Mouse (Mus musculus): ENCODE measurements around the gene Pomt1. TPM values are rescaled to one million over a fixed set of nuclear protein-coding genes. Genes with fewer than 3 reads are reported as not detected.

Pomt1 gene
- polyA plus RNA-seq, 1 experiment, result 21.8 TPM

GRCm38 (mm10) chr2:32201527-32201926, 34.9 kb upstream of the Pomt1 start:
- DNase-seq, result no peak
- no peak overlapping the region for H3K4me3 ChIP-seq (replicated peaks; ENCODE audit: extremely low read depth, low read depth, low read length)
- no peak for TF ChIP-seq POLR2A (IDR thresholded peaks at IDR 0.05; ENCODE audit: borderline replicate concordance, extremely low read depth, low read depth, low read length)
- TF ChIP-seq CTCF (IDR thresholded peaks at IDR 0.05; ENCODE audit: insufficient read depth, low read length), result no peak
- no peaks in the 10 kb centered on the region for H3K4me1 ChIP-seq (ENCODE audit: control insufficient read depth, insufficient read depth, low read length)
- 59% methylated on average over 7 of the region's 7 CpGs for WGBS

- WGBS, result 92% methylated on average over 13 of the region's 13 CpGs
- TF ChIP-seq POLR2A (IDR thresholded peaks at IDR 0.05; ENCODE audit: borderline replicate concordance, extremely low read depth, low read depth, low read length) (no peak), CTCF (IDR thresholded peaks at IDR 0.05; ENCODE audit: insufficient read depth, low read length) (no peak)
- no peak overlapping the region for H3K4me3 ChIP-seq (replicated peaks; ENCODE audit: extremely low read depth, low read depth, low read length)
- no peaks in the 10 kb centered on the region for H3K4me1 ChIP-seq (ENCODE audit: control insufficient read depth, insufficient read depth, low read length)
- DNase-seq, result no peak
Measured at GRCm38 (mm10) chr2:32203853-32204252, 32.5 kb upstream of the Pomt1 start.

GRCm38 (mm10) chr2:32207682-32208081, 28.7 kb upstream of the Pomt1 start:
- 86% methylated on average over 1 of the region's 1 CpGs for WGBS
- no peak for DNase-seq
- TF ChIP-seq POLR2A (IDR thresholded peaks at IDR 0.05; ENCODE audit: borderline replicate concordance, extremely low read depth, low read depth, low read length) (no peak), CTCF (IDR thresholded peaks at IDR 0.05; ENCODE audit: insufficient read depth, low read length) (no peak)
- no peaks in the 10 kb centered on the region for H3K4me1 ChIP-seq (ENCODE audit: control insufficient read depth, insufficient read depth, low read length)
- H3K4me3 ChIP-seq (replicated peaks; ENCODE audit: extremely low read depth, low read depth, low read length), result no peak overlapping the region

DNA sequence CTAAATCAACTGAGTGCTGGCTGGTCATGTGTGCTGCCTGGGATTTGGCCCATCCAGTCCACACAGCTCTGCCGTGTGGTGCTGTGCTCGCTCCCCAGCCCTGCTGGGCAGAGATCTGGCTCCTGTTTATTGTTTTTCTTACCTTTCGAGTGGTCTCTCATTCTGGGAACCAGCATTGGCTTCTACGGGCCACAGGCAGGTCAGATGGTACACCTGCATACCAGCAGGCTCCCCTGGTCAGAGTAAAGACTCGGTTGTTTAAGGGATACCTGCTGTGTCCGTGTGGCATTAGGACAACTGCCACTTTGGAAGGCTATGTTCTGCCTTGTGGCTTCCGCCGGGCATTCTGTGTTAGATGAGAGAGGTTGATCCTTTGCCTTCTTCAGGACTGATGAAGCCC, 24.7 kb upstream of the Pomt1 start:
- no peaks in the 10 kb centered on the region for H3K4me1 ChIP-seq (ENCODE audit: control insufficient read depth, insufficient read depth, low read length)
- no peak overlapping the region for H3K4me3 ChIP-seq (replicated peaks; ENCODE audit: extremely low read depth, low read depth, low read length)
- WGBS, result 89% methylated on average over 8 of the region's 8 CpGs
- DNase-seq, result no peak
- TF ChIP-seq CTCF (IDR thresholded peaks at IDR 0.05; ENCODE audit: insufficient read depth, low read length), result no peak
- no peak for TF ChIP-seq POLR2A (IDR thresholded peaks at IDR 0.05; ENCODE audit: borderline replicate concordance, extremely low read depth, low read depth, low read length)

DNA sequence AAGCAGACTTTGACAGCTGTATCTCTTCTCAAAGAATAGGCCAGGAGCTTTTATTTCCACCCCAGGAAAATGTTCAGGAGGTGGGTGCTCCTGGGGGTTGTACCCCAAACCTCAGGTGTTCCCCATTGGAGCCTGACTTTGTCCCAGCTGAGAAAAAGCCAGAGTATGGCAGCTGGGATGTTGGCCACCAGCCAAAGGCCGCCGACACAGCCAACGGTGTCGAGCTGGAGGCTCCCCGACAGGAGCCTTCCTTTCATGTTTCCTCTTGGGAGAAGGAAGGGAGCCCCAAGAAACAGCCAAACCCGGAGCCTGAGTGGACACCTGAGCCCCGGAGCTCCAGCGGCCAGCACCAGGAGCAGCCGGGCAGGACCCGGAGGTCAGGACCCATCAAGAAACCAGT, 23.4 kb upstream of the Pomt1 start:
- TF ChIP-seq CTCF (IDR thresholded peaks at IDR 0.05; ENCODE audit: insufficient read depth, low read length), result no peak
- no peak for TF ChIP-seq POLR2A (IDR thresholded peaks at IDR 0.05; ENCODE audit: borderline replicate concordance, extremely low read depth, low read depth, low read length)
- Histone ChIP-seq H3K4me3 (replicated peaks; ENCODE audit: extremely low read depth, low read depth, low read length) (no peak overlapping the region), H3K4me1 (ENCODE audit: control insufficient read depth, insufficient read depth, low read length) (no peaks in the 10 kb centered on the region)
- DNase-seq, result peak; percentile 26
- 46% methylated on average over 10 of the region's 10 CpGs for WGBS

- TF ChIP-seq POLR2A (IDR thresholded peaks at IDR 0.05; ENCODE audit: borderline replicate concordance, extremely low read depth, low read depth, low read length) (no peak), CTCF (IDR thresholded peaks at IDR 0.05; ENCODE audit: insufficient read depth, low read length) (no peak)
- DNase-seq, result no peak
- H3K4me3 ChIP-seq (replicated peaks; ENCODE audit: extremely low read depth, low read depth, low read length), result no peak overlapping the region
- no peaks in the 10 kb centered on the region for H3K4me1 ChIP-seq (ENCODE audit: control insufficient read depth, insufficient read depth, low read length)
- 91% methylated on average over 10 of the region's 10 CpGs for WGBS
Measured at GRCm38 (mm10) chr2:32215576-32215975, 20.8 kb upstream of the Pomt1 start.

- Histone ChIP-seq H3K4me1 (ENCODE audit: control insufficient read depth, insufficient read depth, low read length) (no peaks in the 10 kb centered on the region), H3K4me3 (replicated peaks; ENCODE audit: extremely low read depth, low read depth, low read length) (no peak overlapping the region)
- TF ChIP-seq POLR2A (IDR thresholded peaks at IDR 0.05; ENCODE audit: borderline replicate concordance, extremely low read depth, low read depth, low read length), result no peak
- no peak for TF ChIP-seq CTCF (IDR thresholded peaks at IDR 0.05; ENCODE audit: insufficient read depth, low read length)
- WGBS, result 89% methylated on average over 10 of the region's 10 CpGs
- DNase-seq, result no peak
Measured at GRCm38 (mm10) chr2:32216506-32216905, 19.9 kb upstream of the Pomt1 start.

GRCm38 (mm10) chr2:32217656-32218055, 18.7 kb upstream of the Pomt1 start:
- no peak for DNase-seq
- TF ChIP-seq CTCF (IDR thresholded peaks at IDR 0.05; ENCODE audit: insufficient read depth, low read length), result no peak
- TF ChIP-seq POLR2A (IDR thresholded peaks at IDR 0.05; ENCODE audit: borderline replicate concordance, extremely low read depth, low read depth, low read length), result no peak
- no peak overlapping the region for H3K4me3 ChIP-seq (replicated peaks; ENCODE audit: extremely low read depth, low read depth, low read length)
- H3K4me1 ChIP-seq (ENCODE audit: control insufficient read depth, insufficient read depth, low read length), result no peaks in the 10 kb centered on the region
- 87% methylated on average over 8 of the region's 8 CpGs for WGBS

DNA sequence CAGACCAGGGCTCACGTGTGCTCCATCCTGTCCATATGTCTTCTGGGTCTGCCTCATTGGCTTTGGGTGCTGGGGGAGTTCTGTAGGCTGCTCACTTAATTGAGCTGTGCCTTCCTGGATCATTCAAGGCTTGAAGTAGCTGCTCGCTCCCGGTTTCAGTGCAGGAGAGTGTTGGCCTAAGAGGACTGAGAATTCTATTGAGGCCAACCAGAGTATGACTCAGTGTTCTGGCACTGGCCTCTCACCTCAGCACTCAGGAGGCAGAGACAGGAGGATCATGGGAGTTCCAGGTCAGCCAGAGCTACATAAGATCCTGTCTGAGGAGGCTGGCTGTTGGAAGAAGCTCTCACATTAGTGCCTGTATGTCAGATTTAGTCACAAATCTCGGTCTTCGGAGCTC, 18.3 kb upstream of the Pomt1 start:
- DNase-seq, result no peak
- H3K4me1 ChIP-seq (ENCODE audit: control insufficient read depth, insufficient read depth, low read length), result no peaks in the 10 kb centered on the region
- WGBS, result 89% methylated on average over 5 of the region's 5 CpGs
- no peak overlapping the region for H3K4me3 ChIP-seq (replicated peaks; ENCODE audit: extremely low read depth, low read depth, low read length)
- TF ChIP-seq CTCF (IDR thresholded peaks at IDR 0.05; ENCODE audit: insufficient read depth, low read length) (no peak), POLR2A (IDR thresholded peaks at IDR 0.05; ENCODE audit: borderline replicate concordance, extremely low read depth, low read depth, low read length) (no peak)

DNA sequence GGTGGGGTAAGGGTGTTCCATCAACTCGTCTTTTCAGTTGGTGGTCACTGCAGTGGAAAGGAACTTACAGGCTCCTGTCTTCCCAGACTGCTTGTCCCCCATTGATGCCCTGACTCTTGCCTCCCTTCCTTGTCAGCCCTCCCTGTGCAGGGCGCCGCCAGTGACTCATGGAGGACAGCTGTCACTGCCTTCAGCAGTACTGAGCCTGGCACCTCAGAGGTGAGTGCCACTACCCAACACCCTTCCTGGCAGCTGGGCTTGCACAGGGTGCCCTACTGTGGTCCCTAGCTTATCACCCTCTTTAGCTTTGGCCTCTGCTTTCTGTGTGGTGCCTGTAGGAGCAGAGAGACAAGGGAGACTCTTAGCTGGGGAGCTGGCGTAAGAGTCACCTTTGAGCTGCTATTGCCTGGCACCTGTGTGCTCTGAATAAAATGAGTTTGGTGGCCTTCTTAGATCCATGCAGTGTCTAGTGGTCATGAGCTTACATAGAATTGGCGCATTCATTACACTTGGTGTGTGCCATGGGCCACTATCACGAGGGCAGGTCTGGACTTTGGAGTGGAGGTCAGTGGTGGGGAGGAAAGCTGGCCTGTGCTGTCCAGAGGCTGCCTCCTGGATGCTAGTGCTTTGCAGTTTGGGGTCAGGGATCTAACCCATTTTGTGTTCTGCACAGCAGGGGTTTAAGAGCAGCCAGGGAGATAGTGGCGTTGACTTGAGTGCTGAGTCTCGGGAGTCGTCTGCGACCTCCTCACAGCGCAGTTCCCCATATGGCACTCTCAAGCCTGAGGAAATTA, 17.7 kb upstream of the Pomt1 start:
- H3K4me1 ChIP-seq (ENCODE audit: control insufficient read depth, insufficient read depth, low read length), result no peaks in the 10 kb centered on the region
- TF ChIP-seq POLR2A (IDR thresholded peaks at IDR 0.05; ENCODE audit: borderline replicate concordance, extremely low read depth, low read depth, low read length) (no peak), CTCF (IDR thresholded peaks at IDR 0.05; ENCODE audit: insufficient read depth, low read length) (no peak)
- WGBS, result 92% methylated on average over 11 of the region's 11 CpGs
- DNase-seq, result no peak
- no peak overlapping the region for H3K4me3 ChIP-seq (replicated peaks; ENCODE audit: extremely low read depth, low read depth, low read length)
